Mouse (Mus musculus) right cerebral cortex, postnatal 14 days (tissue): ENCODE data around the gene Fbxo48.

ENCODE experiments used
- DNase-seq: peaks from one replicate; pipeline ENCODE4 v3.0.0; 2022

Gene Fbxo48

DNA sequence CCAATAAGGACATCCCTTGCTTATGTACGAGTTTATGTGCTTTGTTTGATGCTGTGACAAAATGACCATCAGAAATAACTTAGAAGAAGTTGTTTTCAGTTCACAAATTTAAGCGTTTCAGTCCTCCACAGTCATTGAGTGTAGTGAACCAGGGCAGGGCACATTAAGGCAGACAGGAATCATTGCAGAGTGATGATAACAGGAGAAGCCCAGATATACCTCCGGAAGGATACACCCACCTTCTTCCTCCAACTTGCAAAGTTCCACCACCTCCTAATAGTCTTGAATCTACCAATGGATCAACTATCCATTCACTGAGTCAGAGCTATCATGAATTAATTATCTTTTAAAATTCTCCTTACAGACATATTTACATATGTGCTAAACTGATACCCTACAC is 20.9 kb downstream of the Fbxo48 start:
- DNase-seq = no peak

DNA sequence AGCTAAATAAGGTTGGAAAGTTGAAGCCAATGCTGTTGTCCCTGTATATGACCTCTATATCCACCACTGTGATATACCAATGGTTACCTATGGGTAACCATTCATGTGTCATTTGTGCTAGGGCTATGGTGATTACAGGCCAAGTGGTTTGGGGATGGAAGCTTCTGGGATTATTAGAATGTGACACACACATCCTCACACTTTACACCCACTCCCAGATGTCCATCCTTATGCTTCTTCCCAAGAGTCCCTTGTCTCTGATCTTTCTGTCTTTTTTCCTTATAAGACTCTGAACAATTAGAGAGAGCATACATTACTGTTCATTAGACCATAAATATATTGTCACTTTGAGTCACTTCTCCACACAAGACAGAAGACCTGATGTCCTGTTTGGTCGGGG is 21.9 kb downstream of the Fbxo48 start:
- no peak for DNase-seq

GRCm38 (mm10) chr11:16976937-16977336 is 25.8 kb downstream of the Fbxo48 start:
- no peak for DNase-seq

DNA sequence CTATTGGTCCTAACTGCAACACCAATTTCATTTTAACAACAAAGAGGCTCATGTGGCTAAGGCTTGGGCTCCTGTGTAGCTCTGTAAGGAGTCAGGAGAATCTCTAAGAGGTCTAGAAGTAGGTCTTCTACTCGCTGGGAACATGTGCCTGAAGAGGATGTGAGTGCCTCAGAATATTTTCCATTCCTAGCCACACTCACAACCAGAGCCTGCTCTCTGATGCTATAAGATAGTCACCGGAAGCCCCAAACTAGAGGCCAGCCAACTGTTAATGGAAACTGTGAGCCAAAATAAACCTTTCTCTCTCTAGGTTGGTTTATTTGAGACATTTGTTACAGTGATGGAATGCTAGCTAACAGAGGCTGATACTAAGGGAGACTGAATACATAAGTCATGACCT is 26.4 kb downstream of the Fbxo48 start:
- DNase-seq = no peak

DNA sequence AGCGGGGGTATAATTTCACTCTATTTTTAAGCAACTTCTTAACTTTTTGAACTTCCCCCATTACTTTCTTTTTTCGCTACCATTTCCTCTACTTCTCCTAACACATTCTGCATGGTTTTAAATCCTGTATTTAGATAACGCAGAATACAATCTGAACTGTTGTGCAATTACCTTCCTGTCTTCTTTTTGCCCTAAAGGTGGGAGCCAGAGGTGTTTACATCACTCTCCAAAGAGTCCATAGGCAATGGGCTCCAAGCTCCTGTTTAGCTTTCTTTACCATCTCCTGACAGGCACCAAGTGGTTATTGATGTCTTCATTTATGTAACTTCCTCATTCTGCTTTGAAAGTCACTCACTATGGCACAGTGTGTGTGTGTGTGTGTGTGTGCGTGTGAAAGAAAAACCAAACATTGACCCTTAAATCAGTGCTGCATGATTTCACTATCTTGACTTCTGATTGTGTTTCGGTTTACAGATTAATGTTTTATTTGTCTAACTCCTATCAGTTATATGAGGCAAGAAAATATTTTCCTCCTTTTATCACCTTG is 27.1 kb downstream of the Fbxo48 start:
- no peak for DNase-seq

DNA sequence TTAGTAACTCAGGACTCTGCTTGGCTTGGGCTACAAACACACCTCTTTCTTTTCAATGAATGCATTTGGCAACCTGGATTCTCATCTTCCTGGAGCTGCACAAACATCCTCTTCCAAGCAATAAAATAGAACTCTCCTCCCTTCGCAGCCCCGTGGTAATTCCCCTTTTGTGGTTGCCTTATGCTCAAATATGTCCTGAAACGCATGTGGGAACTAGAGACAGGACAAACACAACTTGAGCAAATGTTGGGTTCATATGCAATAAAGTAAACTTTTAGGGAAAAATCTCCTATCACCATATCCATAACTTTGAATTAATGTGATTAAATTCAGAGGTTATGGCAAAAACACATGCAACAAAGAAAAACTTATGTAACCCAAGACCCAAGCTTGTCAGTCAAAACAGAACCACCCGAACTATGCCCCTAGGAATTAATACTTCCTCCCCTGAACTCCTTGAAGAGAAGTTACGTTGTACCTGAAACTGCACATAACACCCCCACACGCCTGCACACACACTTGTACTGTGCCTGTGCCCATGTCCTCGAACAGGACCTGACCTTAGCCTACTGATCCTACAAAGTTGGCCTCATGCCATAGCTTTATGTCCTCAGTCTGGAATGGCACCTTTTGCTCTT is 35.5 kb downstream of the Fbxo48 start:
- DNase-seq = no peak

DNA sequence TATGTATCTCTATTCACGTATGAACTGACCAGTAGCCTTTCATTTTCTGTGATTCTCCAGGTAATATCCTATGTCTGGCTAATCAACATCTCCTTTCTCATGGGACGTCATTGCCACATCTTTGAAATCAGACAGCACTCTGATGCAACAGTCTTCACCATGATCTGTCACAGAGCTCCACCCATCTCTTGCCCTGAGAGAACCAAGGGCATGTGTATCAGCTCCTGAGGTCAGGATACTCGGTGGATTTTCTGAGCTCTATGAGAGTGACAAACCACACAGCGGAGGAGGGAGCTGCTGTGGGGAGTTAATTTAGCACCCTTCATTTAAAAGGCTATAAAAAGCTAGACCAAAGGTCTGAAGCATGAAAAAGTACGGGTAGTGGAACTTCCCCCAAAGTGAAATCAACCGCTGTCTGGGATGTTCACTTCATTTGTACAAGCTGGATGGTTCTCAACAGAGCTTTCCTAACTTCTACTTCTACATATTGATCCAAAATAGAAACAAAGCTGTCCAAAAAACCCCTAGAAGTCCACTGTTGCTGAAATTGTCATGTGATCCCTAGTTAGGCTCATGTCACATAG is 36.7 kb downstream of the Fbxo48 start:
- no peak for DNase-seq

DNA sequence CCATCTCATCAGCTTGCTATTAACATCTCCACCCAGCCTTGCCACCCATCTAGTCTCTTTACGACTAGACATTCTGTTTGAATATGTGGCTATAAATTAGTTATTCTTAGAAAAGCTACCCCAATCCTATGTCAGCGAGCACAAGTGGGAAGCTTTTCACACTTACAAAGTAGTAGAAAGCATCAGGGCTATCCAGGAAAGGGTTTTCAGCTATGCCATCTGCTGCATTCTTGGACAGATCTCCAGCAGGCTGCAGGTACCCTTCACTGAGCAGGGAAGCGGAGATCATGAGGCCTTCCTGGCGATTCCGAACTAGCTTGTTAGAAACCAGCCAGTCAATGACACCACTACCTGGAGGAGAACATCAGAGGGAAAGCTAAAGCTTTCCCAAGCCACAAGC is 38.7 kb downstream of the Fbxo48 start:
- DNase-seq = no peak

DNA sequence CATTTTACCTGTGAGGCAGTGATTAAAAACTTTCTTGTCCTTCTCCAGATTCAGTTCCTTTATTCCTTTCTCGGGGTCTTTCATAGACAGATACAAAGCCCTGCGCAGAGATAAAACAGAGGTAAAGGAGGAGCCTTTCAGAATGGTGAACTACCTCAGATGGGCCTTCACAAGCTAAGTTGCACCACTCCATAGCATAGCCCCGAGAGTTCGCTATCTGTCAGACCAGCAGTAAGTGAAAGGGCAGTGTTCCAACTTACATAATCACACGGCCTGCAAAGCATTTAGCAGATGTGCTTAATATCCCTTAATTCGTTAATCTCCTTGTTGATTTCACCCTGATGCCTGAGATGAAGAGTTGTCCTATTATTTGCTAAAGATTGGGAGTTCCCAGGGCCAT is 41.7 kb downstream of the Fbxo48 start:
- DNase-seq = no peak

- DNase-seq = no peak
These were observed 45.6 kb downstream of the Fbxo48 start for GRCm38 (mm10) chr11:16996818-16997217.

GRCm38 (mm10) chr11:16997465-16997864 is 46.3 kb downstream of the Fbxo48 start:
- DNase-seq = no peak

- no peak for DNase-seq
These were observed 48.2 kb downstream of the Fbxo48 start for GRCm38 (mm10) chr11:16999387-16999786.

- DNase-seq = no peak
These were observed 48.8 kb downstream of the Fbxo48 start for GRCm38 (mm10) chr11:16999933-17000332.

DNA sequence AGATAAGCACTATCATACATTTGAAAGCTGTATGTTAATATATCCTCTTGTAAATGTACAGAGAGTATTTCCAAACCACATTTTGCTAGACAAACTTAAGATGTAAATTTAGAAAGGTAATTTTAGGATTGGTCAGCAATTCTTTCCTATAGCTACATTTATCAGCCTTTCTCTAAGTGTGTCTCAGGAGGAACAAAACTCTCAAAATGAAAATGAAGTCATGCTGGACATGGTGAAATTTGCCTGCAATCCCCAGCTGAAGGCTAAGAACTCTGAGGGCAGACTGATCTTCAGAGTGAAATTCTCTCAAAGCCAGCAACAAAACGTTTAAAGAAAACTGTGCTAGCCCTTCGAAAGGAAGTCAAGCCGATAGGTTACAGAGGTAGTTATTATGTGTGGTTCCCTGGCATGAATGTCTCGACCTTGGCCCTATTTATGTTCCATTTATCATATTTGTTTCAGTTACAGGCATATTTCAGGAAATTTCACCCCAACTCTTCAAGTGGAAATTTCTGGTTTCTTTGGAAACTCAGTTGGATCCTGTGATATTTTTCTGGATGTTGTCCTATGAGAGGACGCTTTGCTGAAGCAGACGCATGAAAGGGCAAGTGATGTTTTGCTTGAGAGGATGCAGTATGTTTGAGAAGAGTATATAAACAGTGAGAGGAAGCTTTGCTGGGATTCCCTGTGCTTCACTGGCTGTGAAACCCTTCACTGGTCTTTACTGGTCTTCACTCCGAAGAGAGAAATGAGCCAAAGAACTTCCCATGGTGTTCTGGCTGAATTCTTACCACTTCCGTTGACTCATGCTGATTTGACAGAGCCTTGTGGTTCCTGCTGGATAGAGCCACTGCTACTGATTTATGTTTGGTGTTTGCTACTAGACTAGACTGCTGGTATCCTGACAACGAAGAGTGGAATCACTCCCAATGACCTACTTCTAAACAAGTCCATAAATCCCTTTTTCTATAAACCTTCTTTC is 49.5 kb downstream of the Fbxo48 start:
- DNase-seq = no peak

DNA sequence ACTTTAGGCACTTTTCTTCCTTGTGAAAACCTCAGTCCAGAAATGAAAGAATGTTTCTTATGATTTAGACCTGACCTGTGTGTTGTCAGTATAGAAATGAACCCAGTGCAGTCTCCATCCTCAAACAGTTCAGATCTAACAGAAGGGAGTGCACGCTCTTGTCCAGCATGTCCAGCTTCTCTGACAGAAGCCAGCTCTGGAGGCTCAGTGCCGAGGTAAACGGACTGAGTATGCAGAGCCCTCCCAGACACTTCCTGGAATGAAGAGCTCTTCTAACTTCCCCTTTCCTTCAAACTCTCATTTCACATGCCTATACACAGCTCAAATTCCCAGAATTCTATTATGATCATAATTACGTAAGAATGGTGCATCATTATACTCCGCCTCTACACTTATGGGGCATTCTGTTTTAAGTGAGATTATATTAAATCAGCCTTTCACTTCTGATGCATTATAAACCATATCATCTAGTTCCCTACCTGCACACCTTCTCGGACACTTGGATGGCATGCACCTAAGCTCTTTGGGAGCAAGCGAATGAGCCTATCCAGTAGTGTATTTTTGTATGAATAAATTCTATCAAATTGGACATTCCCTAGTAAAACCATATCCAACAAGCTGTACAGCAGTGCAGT is 51.7 kb downstream of the Fbxo48 start:
- DNase-seq = no peak

DNA sequence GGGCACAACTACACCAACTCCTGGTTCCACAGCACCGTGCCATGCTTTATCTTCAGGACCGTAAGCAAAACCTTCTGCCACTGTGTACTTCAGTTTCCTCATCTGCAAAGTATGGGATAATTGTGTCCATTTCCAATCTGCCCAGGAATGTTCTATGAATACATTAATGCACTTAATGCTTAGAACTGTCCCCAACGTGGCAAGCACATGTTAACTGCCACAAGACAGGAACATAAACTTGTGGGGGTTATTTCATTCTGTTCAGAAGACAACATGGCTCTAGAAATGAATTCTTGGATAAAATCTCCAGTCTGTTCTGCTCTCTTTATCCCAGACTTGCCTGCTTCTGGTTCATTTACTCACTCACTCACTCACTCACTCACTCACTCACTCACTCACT is 52.6 kb downstream of the Fbxo48 start:
- no peak for DNase-seq
